Mouse (Mus musculus) brain, embryonic 14.5 days (tissue): ENCODE data around the gene Zfy1. TPM values are rescaled to one million over a fixed set of nuclear protein-coding genes. Genes with fewer than 3 reads are reported as not detected.
"Not testable (repeated sequence)": the region's sequence is repeated elsewhere in the genome, so short reads cannot be mapped to it uniquely, and the experiment has no call there.

Source experiments
- DNase-seq: peaks from one replicate; pipeline ENCODE4 v3.0.0-alpha.2; 2011; ENCODE audit warnings: low read depth
- CTCF ChIP-seq: fragments of 200-500 bp; IDR thresholded peaks from 2 replicates; pipeline ENCODE4 v1.5.1; 2012; ENCODE audit warnings: inconsistent platforms, mild to moderate bottlenecking, moderate library complexity, borderline replicate concordance; ENCODE audit not compliant: insufficient read depth, insufficient read length; ENCODE audit errors: extremely low read depth
- POLR2A ChIP-seq: fragments of 200-500 bp; IDR thresholded peaks from 2 replicates; pipeline ENCODE4 v1.6.1; 2012; ENCODE audit warnings: mild to moderate bottlenecking, inconsistent platforms, borderline replicate concordance; ENCODE audit not compliant: poor library complexity, insufficient read depth, insufficient read length, severe bottlenecking; ENCODE audit errors: extremely low read depth
- polyA plus RNA-seq: library from polyadenylated mRNA; depleted of rRNA; stranded (reverse); fragments of >200 nt; gene quantifications from 2 replicates; pipeline ENCODE4 v1.2.3, GENCODE M21; 2012; rRNA removed

The Zfy1 gene
- 0.05 TPM in 1 of 2 replicates, not detected in the other for polyA plus RNA-seq

- not testable (repeated sequence) for DNase-seq
Observed at GRCm38 (mm10) chrY:797309-797708, at the start of gene Zfy1. Gene Zfy1 (minus strand): TSS chrY:797409.

- TF ChIP-seq CTCF (no peak), POLR2A (no peak)
- no peak for DNase-seq
Observed at GRCm38 (mm10) chrY:818396-818795, 21.2 kb upstream of the Zfy1 start, which contains the start of gene Uba1y. Gene Uba1y (plus strand): TSS chrY:818649.

- TF ChIP-seq CTCF = no peak
- DNase-seq = peak; percentile 64
Observed at GRCm38 (mm10) chrY:808991-809661, 11.9 kb upstream of the Zfy1 start.

Other genes starting within 250 kb of the Zfy1 start
- gene Uba1y, start 21.2 kb upstream of the Zfy1 start, polyA plus RNA-seq = 0.16 and 0.34 TPM in 2 replicates
- 12.5 and 20.7 TPM in 2 replicates for gene Kdm5d, start 100.4 kb upstream of the Zfy1 start, polyA plus RNA-seq
- gene Eif2s3y, start 213.1 kb upstream of the Zfy1 start, polyA plus RNA-seq = 36.3 and 50.0 TPM in 2 replicates